Mouse (Mus musculus): ENCODE measurements around the gene Ankrd13c. TPM values are rescaled to one million over a fixed set of nuclear protein-coding genes. Genes with fewer than 3 reads are reported as not detected.

Ankrd13c gene
- polyA plus RNA-seq, 1 experiment from 2014 or later = 25.2 TPM

- peaks cover 25% of the 10 kb centered on the region for H3K4me1 ChIP-seq (ENCODE audit: control insufficient read depth, insufficient read depth, low read depth, low read length)
- no peaks in the 10 kb centered on the region for H3K9me3 ChIP-seq (ENCODE audit: control insufficient read depth, low read length)
- H3K4me3 ChIP-seq (ENCODE audit: low read length) = peak within 1 kb of the TSS; percentile 95
- no peaks in the 10 kb centered on the region for H3K36me3 ChIP-seq (ENCODE audit: control insufficient read depth, insufficient read depth, low read length)
- peak within 1 kb of the TSS; percentile 87 for H3K27ac ChIP-seq (ENCODE audit: low read depth, low read length)
- H3K27me3 ChIP-seq (replicated peaks; ENCODE audit: control insufficient read depth, insufficient read depth, low read length) = no peaks in the 10 kb centered on the region
- peak; percentile 97 for ATAC-seq
- under 1% methylated on average over 55 of the region's 55 CpGs for WGBS
- peak within 1 kb of the TSS; percentile 77 for H3K4me2 ChIP-seq (ENCODE audit: low read length)
- H3K9ac ChIP-seq (ENCODE audit: low read depth, low read length) = peak within 1 kb of the TSS; percentile 91
Observed at GRCm38 (mm10) chr3:158036329-158036988, 89.4 kb downstream of the Ankrd13c start, which contains the start of the genes Srsf11 and Lrrc40. Gene Srsf11 (minus strand): TSS chr3:158036639. Gene Lrrc40 (plus strand): TSS chr3:158036662.

- Histone ChIP-seq H3K9me3 (ENCODE audit: control insufficient read depth, low read length) (no peaks in the 10 kb centered on the region), H3K27me3 (replicated peaks; ENCODE audit: control insufficient read depth, insufficient read depth, low read length) (no peaks in the 10 kb centered on the region), H3K9ac (ENCODE audit: low read depth, low read length) (no peak overlapping the region), H3K4me2 (ENCODE audit: low read length) (no peak overlapping the region), H3K36me3 (ENCODE audit: control insufficient read depth, insufficient read depth, low read length) (no peaks in the 10 kb centered on the region), H3K4me3 (ENCODE audit: low read length) (no peak overlapping the region), H3K4me1 (ENCODE audit: control insufficient read depth, insufficient read depth, low read depth, low read length) (peaks cover 21% of the 10 kb centered on the region), H3K27ac (ENCODE audit: low read depth, low read length) (no peak overlapping the region)
- 85% methylated on average over 3 of the region's 3 CpGs for WGBS
- no peak for ATAC-seq
Observed at GRCm38 (mm10) chr3:158038106-158038505, 91.1 kb downstream of the Ankrd13c start.

GRCm38 (mm10) chr3:158040755-158041154 lies 93.7 kb downstream of the Ankrd13c start:
- H3K36me3 ChIP-seq (ENCODE audit: control insufficient read depth, insufficient read depth, low read length) = no peaks in the 10 kb centered on the region
- no peak overlapping the region for H3K9ac ChIP-seq (ENCODE audit: low read depth, low read length)
- peaks cover 8% of the 10 kb centered on the region for H3K4me1 ChIP-seq (ENCODE audit: control insufficient read depth, insufficient read depth, low read depth, low read length)
- H3K4me3 ChIP-seq (ENCODE audit: low read length) = no peak overlapping the region
- no peaks in the 10 kb centered on the region for H3K9me3 ChIP-seq (ENCODE audit: control insufficient read depth, low read length)
- ATAC-seq = no peak
- H3K27me3 ChIP-seq (replicated peaks; ENCODE audit: control insufficient read depth, insufficient read depth, low read length) = no peaks in the 10 kb centered on the region
- no peak overlapping the region for H3K4me2 ChIP-seq (ENCODE audit: low read length)
- WGBS = 90% methylated on average over 2 of the region's 2 CpGs
- H3K27ac ChIP-seq (ENCODE audit: low read depth, low read length) = no peak overlapping the region

- H3K36me3 ChIP-seq (ENCODE audit: control insufficient read depth, insufficient read depth, low read length) = 0 out of 2 replicates have a peak, but pooled peaks cover 2% of the 10 kb centered on the region
- 81% methylated on average over 2 of the region's 2 CpGs for WGBS
- H3K9ac ChIP-seq (ENCODE audit: low read depth, low read length) = no peak overlapping the region
- no peaks in the 10 kb centered on the region for H3K9me3 ChIP-seq (ENCODE audit: control insufficient read depth, low read length)
- no peak for ATAC-seq
- no peak overlapping the region for H3K4me2 ChIP-seq (ENCODE audit: low read length)
- no peak overlapping the region for H3K27ac ChIP-seq (ENCODE audit: low read depth, low read length)
- no peaks in the 10 kb centered on the region for H3K4me1 ChIP-seq (ENCODE audit: control insufficient read depth, insufficient read depth, low read depth, low read length)
- H3K4me3 ChIP-seq (ENCODE audit: low read length) = no peak overlapping the region
- H3K27me3 ChIP-seq (replicated peaks; ENCODE audit: control insufficient read depth, insufficient read depth, low read length) = no peaks in the 10 kb centered on the region
Observed at GRCm38 (mm10) chr3:158049508-158049907, 102.5 kb downstream of the Ankrd13c start.

Other genes starting within 250 kb of the Ankrd13c start
- gene Cth, start 22.2 kb upstream of the Ankrd13c start, polyA plus RNA-seq (2015; fragmentation: Nextera tagmentation; extraction: Ambion mirVana) = 2.6 and 3.5 TPM in 2 replicates
- 184 and 216 TPM in 2 replicates for gene Srsf11, start 89.4 kb downstream of the Ankrd13c start, polyA plus RNA-seq (2015; fragmentation: Nextera tagmentation; extraction: Ambion mirVana)
- gene Lrrc40, start 89.4 kb downstream of the Ankrd13c start, polyA plus RNA-seq (2015; fragmentation: Nextera tagmentation; extraction: Ambion mirVana) = 45.6 and 52.8 TPM in 2 replicates

Measured in hindbrain, embryonic 16.5 days (tissue).